Mouse (Mus musculus) thymus, postnatal 4 days (tissue): ENCODE measurements around the gene Gm6370.
A peak's percentile ranks its signal among the peaks of the same experiment; 100 is the strongest.
"Not testable (repeated sequence)": the region's sequence is repeated elsewhere in the genome, so short reads cannot be mapped to it uniquely, and the experiment has no call there.

Source experiments
- DNase-seq: peaks from one replicate; pipeline ENCODE4 v3.0.0; 2021

The Gm6370 gene

GRCm38 (mm10) chr5:146491063-146491462 lies at the start of gene Gm6370:
Gene Gm6370 (plus strand): TSS chr5:146491363.
- not testable (repeated sequence) for DNase-seq

GRCm38 (mm10) chr5:146442767-146443166 lies 48.4 kb upstream of the Gm6370 start:
- no peak for DNase-seq

DNA sequence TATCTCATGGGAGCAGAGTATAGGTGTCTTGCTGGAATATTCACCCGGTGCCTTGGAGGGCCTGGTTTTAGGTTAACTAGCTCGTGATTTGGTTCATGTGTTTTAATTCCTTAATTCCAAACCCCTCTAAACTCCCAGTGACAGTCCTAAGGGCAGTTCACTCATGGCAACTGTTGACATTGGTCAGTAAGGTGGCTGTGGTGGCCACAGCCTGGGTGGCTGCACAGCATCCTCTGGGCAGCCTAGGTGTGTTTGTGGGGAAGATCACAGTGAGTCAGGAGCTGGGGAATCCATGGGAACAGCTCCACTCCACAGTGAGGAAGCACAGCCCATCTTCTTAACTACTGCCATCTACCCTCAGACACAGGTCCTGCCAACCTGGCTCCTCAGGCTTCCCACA lies 44.5 kb upstream of the Gm6370 start:
- no peak for DNase-seq

DNA sequence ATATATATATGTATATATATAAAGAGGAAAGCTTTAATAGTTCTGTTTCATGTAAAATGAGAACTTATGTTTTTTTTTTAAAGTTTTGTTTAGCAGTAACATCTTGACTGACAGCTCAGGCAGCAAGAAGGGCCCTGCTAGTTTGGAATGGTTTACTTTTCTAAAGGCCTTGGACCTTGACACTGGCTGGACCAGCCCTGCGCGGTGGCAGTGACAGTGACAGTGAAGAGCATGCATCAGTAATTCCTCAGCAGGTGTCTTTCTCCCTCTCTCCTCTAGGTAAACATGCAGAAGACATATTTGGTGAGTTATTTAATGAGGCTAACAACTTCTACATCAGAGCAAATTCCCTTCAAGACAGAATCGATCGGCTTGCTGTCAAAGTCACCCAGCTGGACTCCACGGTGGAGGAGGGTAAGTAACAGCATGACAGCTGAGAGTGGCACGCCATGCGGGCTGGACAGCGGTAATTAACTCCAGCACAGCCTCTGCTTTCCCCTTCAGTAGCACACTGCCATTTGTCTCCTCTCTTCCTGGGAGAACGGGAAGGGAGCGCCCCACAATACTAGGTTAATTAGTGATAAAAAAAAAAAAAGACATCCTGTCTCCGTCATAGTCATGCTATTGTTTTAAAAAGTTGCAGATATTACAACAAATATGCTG lies 39.4 kb upstream of the Gm6370 start:
- DNase-seq = no peak

GRCm38 (mm10) chr5:146453556-146453955 lies 37.6 kb upstream of the Gm6370 start:
- DNase-seq = no peak

DNA sequence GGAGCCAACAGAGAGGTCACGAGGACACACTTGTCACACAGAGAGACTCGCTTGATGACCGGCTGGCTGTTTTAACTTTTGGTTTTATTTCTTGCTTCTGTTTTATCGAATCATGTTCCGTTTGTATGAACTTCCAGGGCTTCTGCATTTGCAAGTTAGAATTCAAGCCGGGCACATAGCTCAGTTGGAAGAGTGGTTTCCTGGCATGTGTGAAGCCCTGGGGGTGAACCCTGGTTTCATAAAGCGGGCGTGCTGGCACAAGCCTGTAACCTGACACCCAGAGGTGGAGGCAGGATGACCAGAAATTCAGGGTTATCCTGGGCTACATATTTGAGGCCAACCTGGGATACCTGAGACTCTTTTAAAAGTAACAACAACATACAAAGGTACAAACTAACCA lies 29.6 kb upstream of the Gm6370 start:
- no peak for DNase-seq

GRCm38 (mm10) chr5:146466663-146467062 lies 24.5 kb upstream of the Gm6370 start:
- no peak for DNase-seq

DNA sequence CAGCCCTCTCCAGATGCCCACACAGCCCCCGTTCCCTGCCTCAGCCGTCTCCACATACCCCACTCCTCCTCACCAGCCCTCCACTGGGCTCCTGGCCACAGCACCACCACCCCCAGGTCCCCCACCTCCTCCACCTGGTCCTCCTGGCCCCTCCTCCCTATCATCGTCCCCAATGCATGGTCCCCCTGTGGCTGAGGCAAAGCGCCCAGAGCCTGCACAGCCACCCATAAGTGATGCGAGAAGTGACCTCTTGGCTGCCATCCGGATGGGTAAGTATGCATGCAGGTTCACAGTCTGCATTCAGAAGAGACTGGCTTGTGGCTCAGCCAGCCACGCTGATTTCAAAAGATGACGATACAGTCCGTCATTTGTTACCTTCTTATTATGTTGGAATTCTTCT lies 22.9 kb upstream of the Gm6370 start:
- no peak for DNase-seq

GRCm38 (mm10) chr5:146470821-146471220 lies 20.3 kb upstream of the Gm6370 start:
- no peak for DNase-seq

- no peak for DNase-seq
Observed at GRCm38 (mm10) chr5:146471311-146471710, 19.9 kb upstream of the Gm6370 start.

- DNase-seq = no peak
Observed at GRCm38 (mm10) chr5:146471821-146472220, 19.3 kb upstream of the Gm6370 start.

GRCm38 (mm10) chr5:146479564-146479963 lies 11.6 kb upstream of the Gm6370 start:
- peak; percentile 39 for DNase-seq

GRCm38 (mm10) chr5:146481665-146482064 lies 9.5 kb upstream of the Gm6370 start, which contains the start of gene Gm6408:
Gene Gm6408 (plus strand): TSS chr5:146481965.
- not testable (repeated sequence) for DNase-seq

DNA sequence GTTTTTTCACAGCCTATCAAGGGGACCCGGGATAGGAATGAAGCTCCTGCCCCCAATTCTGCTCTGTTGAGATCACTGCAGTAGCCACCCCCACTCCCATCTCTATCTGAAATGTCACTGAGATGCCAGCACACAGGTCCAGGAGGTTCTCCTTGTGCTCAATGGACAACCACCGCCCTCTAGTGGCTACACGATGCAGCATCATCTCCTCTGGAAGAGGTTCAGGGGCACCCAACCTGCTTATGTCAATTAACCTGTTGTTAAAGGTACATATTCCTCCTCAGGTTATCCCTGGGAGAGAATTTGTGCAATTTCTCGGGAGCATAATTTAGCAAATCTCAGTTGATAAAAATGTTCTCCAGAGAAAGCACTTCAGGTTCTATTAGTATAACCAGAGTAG lies 2.2 kb upstream of the Gm6370 start:
- peak; percentile 51 for DNase-seq

DNA sequence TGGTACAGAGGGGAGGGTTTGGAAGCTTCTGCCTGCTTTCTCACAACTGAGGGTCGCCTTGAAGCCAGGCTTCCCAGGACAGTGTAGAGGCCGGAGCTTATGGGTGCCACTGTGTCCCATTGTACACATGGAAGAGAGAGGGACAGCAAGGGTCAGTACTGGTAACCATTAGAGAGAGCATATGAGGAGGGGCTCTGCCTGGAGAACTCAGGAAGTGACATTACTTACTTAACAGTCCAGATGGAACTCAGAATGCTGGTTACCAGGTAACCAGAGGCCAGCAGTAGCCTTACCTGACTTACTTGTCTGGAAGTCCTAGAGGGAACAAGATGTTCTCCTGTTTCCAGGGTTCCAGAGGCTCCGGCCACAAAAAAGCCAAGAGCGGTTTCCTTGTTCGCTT lies 10.9 kb downstream of the Gm6370 start, which contains the start of gene 4930449I24Rik:
4930449I24Rik (plus strand) TSS at position 301 of the 400 bp plus-strand sequence.
- not testable (repeated sequence) for DNase-seq

- DNase-seq = not testable (repeated sequence)
Observed at GRCm38 (mm10) chr5:146513823-146514222, 22.7 kb downstream of the Gm6370 start, which contains the start of gene Gm3402. Gene Gm3402 (plus strand): TSS chr5:146514123.

- not testable (repeated sequence) for DNase-seq
Observed at GRCm38 (mm10) chr5:146525501-146525900, 34.3 kb downstream of the Gm6370 start, which contains the start of gene Gm3404. Gene Gm3404 (plus strand): TSS chr5:146525801.

GRCm38 (mm10) chr5:146537347-146537746 lies 46.2 kb downstream of the Gm6370 start, which contains the start of gene Gm3409:
Gene Gm3409 (plus strand): TSS chr5:146537647.
- DNase-seq = not testable (repeated sequence)
